Mouse (Mus musculus) midbrain, embryonic 15.5 days (tissue): ENCODE measurements around the gene Eml5. TPM values are rescaled to one million over a fixed set of nuclear protein-coding genes. Genes with fewer than 3 reads are reported as not detected.

ENCODE experiments used
- ATAC-seq: fragments of 200-750 bp; cut with Nextera tagmentation; replicated peaks from 2 replicates; pipeline ENCODE4 v1.8.0; 2017; ENCODE audit warnings: moderate TSS enrichment
- H3K27ac ChIP-seq: fragments of 300-500 bp; sonication (generic); 2 replicates; pipeline ENCODE4 v1.5.1; 2015; ENCODE audit warnings: mild to moderate bottlenecking, inconsistent platforms
- H3K27me3 ChIP-seq: fragments of 300-500 bp; sonication (generic); replicated peaks from 2 replicates; pipeline ENCODE4 v1.6.1; 2015; ENCODE audit warnings: inconsistent platforms
- H3K36me3 ChIP-seq: fragments of 300-500 bp; sonication (generic); replicated peaks from 2 replicates; pipeline ENCODE4 v1.6.1; 2015; ENCODE audit warnings: inconsistent platforms
- H3K4me1 ChIP-seq: fragments of 300-500 bp; sonication (generic); 2 replicates; pipeline ENCODE4 v1.6.1; 2015; ENCODE audit warnings: inconsistent platforms
- H3K4me2 ChIP-seq: fragments of 300-500 bp; sonication (generic); 2 replicates; pipeline ENCODE4 v1.6.1; 2015; ENCODE audit warnings: inconsistent platforms, mild to moderate bottlenecking, moderate library complexity
- H3K4me3 ChIP-seq: fragments of 300-500 bp; sonication (generic); 2 replicates; pipeline ENCODE4 v1.5.1; 2015; ENCODE audit warnings: mild to moderate bottlenecking, inconsistent platforms
- H3K9ac ChIP-seq: fragments of 300-500 bp; sonication (generic); 2 replicates; pipeline ENCODE4 v1.6.1; 2015; ENCODE audit warnings: mild to moderate bottlenecking, inconsistent platforms
- H3K9me3 ChIP-seq: fragments of 300-500 bp; sonication (generic); 2 replicates; pipeline ENCODE4 v1.6.1; 2016; ENCODE audit warnings: inconsistent platforms
- WGBS: fragments of 180-500 bp; shearing (Covaris S2); methylation state at CpG from one replicate; pipeline ENCODE4 v1.1.7; 2015; ENCODE audit warnings: mixed read lengths; 5-methylcytosine and 5-hydroxymethylcytosine counted together
- polyA plus RNA-seq: library from polyadenylated mRNA; unstranded; fragments of >200 nt; fragmentation: Nextera tagmentation; extraction: Ambion mirVana; gene quantifications from 2 replicates; pipeline ENCODE4 v1.2.1, GENCODE M21; 2015

Eml5 gene
- polyA plus RNA-seq, 1 experiment from 2014 or later: 27.9 TPM

DNA sequence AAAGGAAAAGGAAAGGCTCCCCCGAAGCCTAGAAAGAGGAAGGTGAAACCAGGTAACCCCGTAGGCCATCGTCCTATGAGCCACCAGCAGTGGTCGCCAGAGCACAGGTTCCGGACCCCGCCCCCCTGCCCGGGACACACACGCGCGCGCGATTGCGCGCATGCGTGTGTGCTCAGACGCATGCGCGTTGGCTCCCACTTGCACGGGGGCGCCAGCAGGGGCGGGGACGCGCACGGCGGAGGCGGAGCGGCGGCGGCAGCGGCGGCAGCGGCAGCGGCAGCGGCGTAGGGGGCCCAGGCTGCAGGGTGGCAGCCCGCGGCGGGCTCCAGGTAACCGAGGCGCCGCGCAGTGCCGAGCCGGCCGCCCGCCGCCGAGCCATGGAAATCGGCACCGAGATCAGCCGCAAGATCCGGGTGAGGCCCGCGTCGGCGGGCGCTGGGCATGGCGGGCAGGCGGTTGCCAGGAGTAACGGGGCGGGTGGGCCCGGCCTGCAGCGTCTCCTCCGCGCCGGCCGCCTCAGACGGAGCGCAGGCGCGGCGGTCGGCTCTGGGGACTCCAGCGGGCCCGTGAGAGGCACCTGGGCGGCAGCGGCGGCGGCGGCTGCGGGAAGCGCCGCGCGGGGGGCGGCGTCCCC is 154.4 kb downstream of the Eml5 start, which contains the start of gene Zc3h14:
Gene Zc3h14, plus strand, starts transcription at position 219 of the 634 bp plus-strand sequence.
- Histone ChIP-seq H3K4me1 (peaks cover 32% of the 10 kb centered on the region), H3K27ac (peak within 1 kb of the TSS; percentile 96), H3K36me3 (no peaks in the 10 kb centered on the region), H3K4me3 (peak within 1 kb of the TSS; percentile 91), H3K9ac (peak within 1 kb of the TSS; percentile 94), H3K27me3 (no peaks in the 10 kb centered on the region), H3K9me3 (no peaks in the 10 kb centered on the region), H3K4me2 (peak within 1 kb of the TSS; percentile 72)
- under 1% methylated on average over 68 of the region's 87 CpGs for WGBS
- ATAC-seq: peak; percentile 94

DNA sequence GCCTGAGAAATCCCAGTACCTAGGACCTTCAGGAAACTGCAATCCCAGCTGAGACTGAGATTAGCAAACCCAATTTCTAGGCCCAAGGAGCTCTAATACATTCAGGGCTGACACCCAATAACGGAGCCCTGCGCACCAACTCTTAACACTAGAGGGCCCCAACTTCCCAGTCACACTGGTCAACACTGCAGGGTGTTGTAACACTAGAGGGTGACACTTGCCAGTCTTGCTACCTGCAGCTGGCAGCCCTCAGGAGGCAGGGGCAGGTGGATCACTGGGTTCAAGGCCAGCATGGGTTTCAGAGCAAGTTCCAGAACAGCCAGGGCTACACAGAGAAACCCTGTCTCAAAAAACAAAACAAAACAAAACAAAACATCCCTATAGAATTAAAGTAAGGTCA is 155.2 kb downstream of the Eml5 start:
- H3K4me3 ChIP-seq: no peak overlapping the region
- H3K9me3 ChIP-seq: no peaks in the 10 kb centered on the region
- WGBS: 15% methylated on average over 2 of the region's 2 CpGs
- H3K4me2 ChIP-seq: no peak overlapping the region
- no peaks in the 10 kb centered on the region for H3K36me3 ChIP-seq
- peaks cover 32% of the 10 kb centered on the region for H3K4me1 ChIP-seq
- no peak overlapping the region for H3K27ac ChIP-seq
- H3K27me3 ChIP-seq: no peaks in the 10 kb centered on the region
- peak; percentile 12; the same call in 1 of the 2 replicates for ATAC-seq
- no peak overlapping the region for H3K9ac ChIP-seq

DNA sequence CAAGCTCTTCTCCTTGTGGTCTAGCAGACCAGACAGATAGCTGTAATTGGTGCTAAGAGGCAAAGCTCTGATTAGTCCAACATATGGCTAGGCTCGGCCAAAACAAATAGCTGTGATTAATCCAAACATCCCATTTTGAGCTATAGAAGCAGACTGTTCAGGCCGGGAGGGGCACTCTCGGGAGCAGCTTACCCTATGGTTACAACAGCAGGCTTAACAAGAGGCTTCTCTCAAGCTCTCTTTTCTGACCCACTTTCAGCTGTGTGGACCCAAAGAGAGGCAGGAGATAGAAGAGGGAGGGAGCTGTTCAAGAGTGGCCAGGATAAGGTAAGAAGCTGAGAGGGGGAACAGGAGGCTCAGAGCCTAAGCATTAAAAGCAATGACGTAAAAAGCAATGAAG is 155.7 kb downstream of the Eml5 start:
- Histone ChIP-seq H3K36me3 (no peaks in the 10 kb centered on the region), H3K4me1 (peaks cover 30% of the 10 kb centered on the region), H3K27me3 (no peaks in the 10 kb centered on the region), H3K9me3 (no peaks in the 10 kb centered on the region), H3K27ac (no peak overlapping the region), H3K4me3 (no peak overlapping the region), H3K9ac (no peak overlapping the region), H3K4me2 (no peak overlapping the region)
- WGBS: 70% methylated on average over 4 of the region's 4 CpGs
- ATAC-seq: no peak

DNA sequence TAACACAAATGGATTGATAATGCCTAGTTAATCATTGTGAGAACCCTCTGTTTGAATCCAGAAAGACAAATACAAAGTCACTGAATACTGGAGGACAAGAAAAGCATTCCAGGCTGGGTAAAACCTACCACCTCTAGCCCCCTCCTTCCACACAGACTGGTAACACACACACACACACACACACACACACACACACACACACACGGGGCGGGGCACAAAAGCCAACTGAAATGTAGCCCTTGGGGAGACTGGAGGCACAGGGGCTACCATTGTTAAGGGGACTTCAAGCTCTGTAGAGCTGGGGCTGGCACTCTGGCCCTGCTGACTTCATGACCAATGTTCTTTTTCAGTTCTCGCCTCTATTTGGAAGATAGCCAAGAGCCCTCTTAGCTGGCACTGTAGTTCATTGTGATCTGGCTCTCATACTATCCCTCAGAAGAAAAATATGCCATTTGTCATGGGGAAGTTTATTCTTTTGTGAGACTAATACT is 160.2 kb downstream of the Eml5 start:
- H3K4me3 ChIP-seq: no peak overlapping the region
- H3K36me3 ChIP-seq: no peaks in the 10 kb centered on the region
- no peak overlapping the region for H3K27ac ChIP-seq
- 41% methylated on average over 3 of the region's 3 CpGs for WGBS
- no peak overlapping the region for H3K4me2 ChIP-seq
- peak; percentile 64 for ATAC-seq
- no peak overlapping the region for H3K9ac ChIP-seq
- peaks cover 15% of the 10 kb centered on the region for H3K4me1 ChIP-seq
- H3K9me3 ChIP-seq: no peaks in the 10 kb centered on the region
- 0 out of 2 replicates have a peak, but pooled peaks cover 6% of the 10 kb centered on the region for H3K27me3 ChIP-seq

DNA sequence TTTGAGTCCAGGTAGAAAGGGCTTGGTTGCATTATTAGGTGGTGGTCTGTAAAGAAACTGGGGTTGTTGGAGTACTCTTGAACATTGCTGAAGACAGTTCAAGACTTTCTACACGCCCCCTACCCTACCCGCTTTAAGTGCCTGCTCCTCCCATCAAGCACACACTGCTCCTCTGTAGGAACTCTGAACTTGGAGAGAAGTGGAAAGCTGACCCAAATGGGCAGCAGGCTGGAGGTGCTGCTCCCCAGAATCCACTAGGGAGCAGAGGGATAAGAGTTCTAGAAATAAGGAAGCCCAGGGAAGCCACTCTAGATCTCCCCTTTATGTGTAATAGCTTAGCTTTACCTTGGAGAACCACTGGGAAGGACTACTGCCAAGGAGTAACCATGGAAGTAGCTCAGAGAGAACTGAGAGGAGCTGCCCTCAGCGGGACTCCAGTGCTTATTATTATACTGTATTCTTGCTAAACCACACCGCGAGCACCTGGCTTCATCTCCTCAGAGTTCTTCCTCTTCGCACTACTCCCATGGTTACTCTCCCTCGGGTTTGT is 163.4 kb downstream of the Eml5 start:
- Histone ChIP-seq H3K4me3 (peak overlapping the region; percentile 67), H3K4me1 (peaks cover 31% of the 10 kb centered on the region), H3K27me3 (0 out of 2 replicates have a peak, but pooled peaks cover 6% of the 10 kb centered on the region), H3K27ac (no peak overlapping the region), H3K36me3 (no peaks in the 10 kb centered on the region), H3K9me3 (no peaks in the 10 kb centered on the region), H3K4me2 (peak overlapping the region; percentile 99), H3K9ac (peak overlapping the region; percentile 56; the same call in 1 of the 2 replicates)
- 0 out of 2 replicates have a peak, but pooled peaks have one; percentile 8 for ATAC-seq
- WGBS: 13% methylated on average over 7 of the region's 7 CpGs

DNA sequence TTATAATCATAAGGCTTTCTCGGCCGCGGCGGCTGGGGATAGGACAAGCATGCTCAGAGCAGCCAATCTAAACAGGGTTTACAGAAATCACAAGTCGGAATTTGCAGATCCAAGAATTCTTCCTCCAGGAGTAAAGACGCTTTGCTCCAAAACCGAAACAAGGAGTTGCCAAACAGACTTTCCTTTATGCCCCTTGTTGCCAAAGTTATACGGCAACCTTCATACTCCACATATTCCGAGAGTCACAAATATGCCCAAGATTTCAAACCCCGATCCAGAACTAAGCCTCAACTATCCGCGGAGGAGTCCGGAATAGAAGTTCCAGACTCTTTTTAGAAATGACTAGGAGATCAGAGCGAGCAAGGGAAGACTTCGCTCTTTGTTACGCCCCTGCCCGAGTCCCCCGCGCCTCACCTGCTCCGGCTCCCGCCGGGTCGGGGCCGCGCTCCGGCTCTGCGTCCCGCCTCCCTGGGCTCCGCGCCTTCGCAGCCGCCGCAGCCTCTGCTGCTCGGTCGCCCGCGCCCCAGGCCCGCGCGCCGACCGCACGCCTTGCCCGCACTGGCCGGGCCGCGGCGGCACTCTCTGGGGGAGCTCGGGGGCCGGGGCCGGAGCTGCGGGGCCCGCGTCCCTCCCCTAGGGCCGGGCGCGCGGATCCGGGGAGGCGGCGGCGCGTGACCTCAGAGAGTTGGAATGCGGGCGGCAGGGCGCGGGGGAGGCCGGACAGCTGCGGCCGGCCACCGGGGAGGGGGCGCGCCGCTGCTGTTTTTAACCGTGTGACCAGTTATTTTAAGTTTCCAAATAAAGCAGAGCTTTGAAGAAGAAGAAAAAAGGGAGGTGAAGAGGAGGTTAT is 164.1 kb downstream of the Eml5 start, which contains the start of gene Ptpn21:
Gene Ptpn21, minus strand, starts transcription at position 455 of the 850 bp plus-strand sequence.
- H3K9ac ChIP-seq: peak within 1 kb of the TSS; percentile 56
- peak within 1 kb of the TSS; percentile 36; the same call in 1 of the 2 replicates for H3K27ac ChIP-seq
- H3K27me3 ChIP-seq: 0 out of 2 replicates have a peak, but pooled peaks cover 6% of the 10 kb centered on the region
- H3K36me3 ChIP-seq: no peaks in the 10 kb centered on the region
- peak within 1 kb of the TSS; percentile 67 for H3K4me3 ChIP-seq
- peak within 1 kb of the TSS; percentile 99 for H3K4me2 ChIP-seq
- H3K9me3 ChIP-seq: no peaks in the 10 kb centered on the region
- peaks cover 37% of the 10 kb centered on the region for H3K4me1 ChIP-seq
- ATAC-seq: peak; percentile 35
- under 1% methylated on average over 75 of the region's 75 CpGs for WGBS

Other genes with a start within 250 kb of the Eml5 start
- gene Ptpn21, start 164.1 kb downstream of the Eml5 start, polyA plus RNA-seq: 4.7 and 5.0 TPM in 2 replicates
- 105 and 106 TPM in 2 replicates for gene Zc3h14, start 154.5 kb downstream of the Eml5 start, polyA plus RNA-seq
- 36.8 and 39.3 TPM in 2 replicates for gene Ttc8, start 19.1 kb upstream of the Eml5 start, polyA plus RNA-seq